Mouse (Mus musculus) cerebellum, adult 9-11 months (tissue): ENCODE measurements at regions not wholly inside any gene's neighbourhood (a gene's known extent, or its start where the extent isn't known, plus 50 kb on each side); places are given as distances from the start of the nearest gene placed in this dataset.

ENCODE experiments used
- DNase-seq: peaks from one replicate; pipeline ENCODE4 v3.0.0; 2022

GRCm38 (mm10) chr5:126199876-126200275 lies 668.3 kb downstream of the Tmem132b start:
- DNase-seq, result no peak

GRCm38 (mm10) chr5:126201535-126201934 lies 670.0 kb downstream of the Tmem132b start:
- no peak for DNase-seq

- DNase-seq, result no peak
Measured at GRCm38 (mm10) chr5:126201996-126202395, 670.4 kb downstream of the Tmem132b start.

- DNase-seq, result no peak
Measured at GRCm38 (mm10) chr5:126217016-126217415, 685.4 kb downstream of the Tmem132b start.

GRCm38 (mm10) chr5:126217746-126218145 lies 686.2 kb downstream of the Tmem132b start:
- no peak for DNase-seq

GRCm38 (mm10) chr5:126223696-126224095 lies 692.1 kb downstream of the Tmem132b start:
- no peak for DNase-seq

GRCm38 (mm10) chr5:126230768-126231167 lies 699.2 kb downstream of the Tmem132b start:
- no peak for DNase-seq

GRCm38 (mm10) chr5:126238071-126238470 lies 706.5 kb downstream of the Tmem132b start:
- DNase-seq, result no peak

GRCm38 (mm10) chr5:126245776-126246175 lies 714.2 kb downstream of the Tmem132b start:
- no peak for DNase-seq

- DNase-seq, result no peak
Measured at GRCm38 (mm10) chr5:126250331-126250730, 718.8 kb downstream of the Tmem132b start.

GRCm38 (mm10) chr5:126254661-126255060 lies 723.1 kb downstream of the Tmem132b start:
- DNase-seq, result no peak

GRCm38 (mm10) chr5:126257860-126258259 lies 726.3 kb downstream of the Tmem132b start:
- DNase-seq, result no peak

GRCm38 (mm10) chr5:126266471-126266870 lies 734.9 kb downstream of the Tmem132b start:
- no peak for DNase-seq

GRCm38 (mm10) chr5:126266929-126267609 lies 735.5 kb downstream of the Tmem132b start:
- DNase-seq, result no peak

GRCm38 (mm10) chr5:126268592-126268991 lies 737.0 kb downstream of the Tmem132b start:
- no peak for DNase-seq

GRCm38 (mm10) chr5:126274316-126274715 lies 742.7 kb downstream of the Tmem132b start:
- DNase-seq, result no peak

GRCm38 (mm10) chr5:126281057-126281728 lies 749.6 kb downstream of the Tmem132b start:
- no peak for DNase-seq

- DNase-seq, result no peak
Measured at GRCm38 (mm10) chr5:126281782-126282181, 750.2 kb downstream of the Tmem132b start.

- no peak for DNase-seq
Measured at GRCm38 (mm10) chr5:126324847-126325246, 793.3 kb downstream of the Tmem132b start.

GRCm38 (mm10) chr5:126328276-126328675 lies 796.7 kb downstream of the Tmem132b start:
- no peak for DNase-seq

GRCm38 (mm10) chr5:126335091-126335490 lies 803.5 kb downstream of the Tmem132b start:
- DNase-seq, result no peak

- DNase-seq, result no peak
Measured at GRCm38 (mm10) chr5:126335553-126336520, 804.3 kb downstream of the Tmem132b start.

GRCm38 (mm10) chr5:126337884-126338283 lies 806.3 kb downstream of the Tmem132b start:
- DNase-seq, result no peak
